ENCODE assay signal across 9 mouse cellular contexts in the genomic region with DNA sequence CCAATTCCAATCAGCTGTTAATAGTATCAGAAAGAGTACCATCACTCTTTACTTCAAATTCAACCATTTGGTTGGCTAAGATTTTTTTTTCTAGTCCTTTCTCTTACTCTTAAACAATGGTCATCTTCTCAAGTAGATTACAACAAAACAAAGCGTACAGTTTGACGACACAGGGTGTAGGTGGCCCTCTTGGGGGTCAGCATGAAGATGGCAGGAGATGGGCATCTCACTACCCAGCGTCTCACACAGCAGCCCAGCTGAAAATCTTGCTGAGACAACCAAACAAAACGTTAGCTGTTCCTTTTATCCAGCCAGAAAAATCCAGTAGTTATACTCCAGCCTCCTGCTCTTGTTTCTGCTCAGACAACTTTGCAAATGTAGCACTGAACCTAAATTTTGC.
A peak's percentile ranks its signal among the peaks of the same experiment; 100 is the strongest.
DNase-seq lines count a peak whose midpoint lies in the region; ATAC-seq lines count a peak whose summit lies in the region.
"Had no signal": no experiment of that assay in that cellular context is flagged by ENCODE, and none has a peak within 500 bp of the region (broad histone marks: within the 10 kb centered on the region; RNA-seq: fewer than 3 reads in every experiment).

No protein-coding gene starts in this region.

- intact Hi-C loops in left cerebral cortex, postnatal 10 days (cut with DNase I): no loop called here

- H3K27me3 ChIP-seq in liver, embryonic 11.5 days (replicated peaks; ENCODE audit: control insufficient read depth, insufficient read depth, low read length): peaks cover 7% of the 10 kb centered on the region; the same call in 1 of the 2 replicates
- peaks cover 6% of the 10 kb centered on the region for H3K27me3 ChIP-seq in forebrain, embryonic 16.5 days (replicated peaks; ENCODE audit: control insufficient read depth, insufficient read depth, low read length)
- H3K27me3 ChIP-seq in limb, embryonic 12.5 days: peaks cover 15% of the 10 kb centered on the region
- H3K27me3 ChIP-seq in neural tube, embryonic 14.5 days (ENCODE audit: control insufficient read depth, insufficient read depth, low read length): peaks cover 5% of the 10 kb centered on the region

- H3K36me3 ChIP-seq in liver, embryonic 11.5 days (ENCODE audit: control insufficient read depth, insufficient read depth, low read length): no peaks in the 10 kb centered on the region
- H3K36me3 ChIP-seq in forebrain, embryonic 16.5 days (ENCODE audit: control insufficient read depth, insufficient read depth): no peaks in the 10 kb centered on the region
- H3K36me3 ChIP-seq in limb, embryonic 12.5 days: no peaks in the 10 kb centered on the region
- no peaks in the 10 kb centered on the region for H3K36me3 ChIP-seq in neural tube, embryonic 14.5 days (ENCODE audit: control insufficient read depth, insufficient read depth, low read length)

- WGBS in liver, embryonic 11.5 days: 45% methylated on average over 4 of the region's 4 CpGs
- WGBS in forebrain, embryonic 16.5 days: 30% methylated on average over 4 of the region's 4 CpGs
- WGBS in limb, embryonic 12.5 days: 43% methylated on average over 4 of the region's 4 CpGs
- WGBS in neural tube, embryonic 14.5 days: 32% methylated on average over 4 of the region's 4 CpGs

- H3K9me3 ChIP-seq in liver, embryonic 11.5 days (ENCODE audit: control insufficient read depth, low read length): no peaks in the 10 kb centered on the region
- H3K9me3 ChIP-seq in forebrain, embryonic 16.5 days (ENCODE audit: control insufficient read depth, low read length): no peaks in the 10 kb centered on the region
- no peaks in the 10 kb centered on the region for H3K9me3 ChIP-seq in limb, embryonic 12.5 days
- no peaks in the 10 kb centered on the region for H3K9me3 ChIP-seq in neural tube, embryonic 14.5 days (ENCODE audit: control insufficient read depth, low read length)

- no peak overlapping the region for H3K4me3 ChIP-seq in liver, embryonic 11.5 days (ENCODE audit: low read depth, low read length)
- H3K4me3 ChIP-seq in forebrain, embryonic 16.5 days (replicated peaks; ENCODE audit: low read length): no peak overlapping the region
- no peak overlapping the region for H3K4me3 ChIP-seq in limb, embryonic 12.5 days (replicated peaks)
- no peak overlapping the region for H3K4me3 ChIP-seq in neural tube, embryonic 14.5 days (ENCODE audit: low read depth, low read length)

- no peak for DNase-seq in liver, embryonic 11.5 days (ENCODE audit: low spot score)
- no peak for DNase-seq in liver
- DNase-seq in left cerebral cortex, postnatal 10 days (ENCODE audit: extremely low spot score in 1 of 2, low spot score in 2 of 2): no peak
- no peak for DNase-seq in thymus, adult 18-20 months
- DNase-seq in left cerebral cortex, adult 8-10 months (ENCODE audit: low spot score in 2 of 2): no peak
- DNase-seq: right cerebral cortex, adult 18-20 months had no signal

- ATAC-seq in liver, embryonic 11.5 days (replicated peaks; ENCODE audit: low FRiP score): no peak
- no peak; the same call in 1 of the 2 replicates for ATAC-seq in forebrain, embryonic 16.5 days
- ATAC-seq in limb, embryonic 12.5 days (ENCODE audit: insufficient number of reproducible peaks, insufficient read depth, low FRiP score, low TSS enrichment, low read depth): no peak
- ATAC-seq in neural tube, embryonic 14.5 days (ENCODE audit: low read depth): no peak

- H3K27ac ChIP-seq in liver, embryonic 11.5 days (ENCODE audit: low read depth, low read length): no peak overlapping the region
- H3K27ac ChIP-seq in forebrain, embryonic 16.5 days (ENCODE audit: low read length): no peak overlapping the region
- H3K27ac ChIP-seq in limb, embryonic 12.5 days: peak overlapping the region; percentile 12; the same call in 1 of the 2 replicates
- no peak overlapping the region for H3K27ac ChIP-seq in neural tube, embryonic 14.5 days (ENCODE audit: low read depth, low read length)

- no peak overlapping the region for H3K9ac ChIP-seq in liver, embryonic 11.5 days (ENCODE audit: low read depth, low read length)
- H3K9ac ChIP-seq in forebrain, embryonic 16.5 days (replicated peaks; ENCODE audit: low read depth, low read length): no peak overlapping the region
- no peak overlapping the region for H3K9ac ChIP-seq in limb, embryonic 12.5 days (replicated peaks)
- H3K9ac ChIP-seq in neural tube, embryonic 14.5 days (replicated peaks; ENCODE audit: low read depth, low read length): no peak overlapping the region

- peaks cover 3% of the 10 kb centered on the region; the same call in 1 of the 2 replicates for H3K4me1 ChIP-seq in liver, embryonic 11.5 days (replicated peaks; ENCODE audit: control insufficient read depth, insufficient read depth, low read length)
- peaks cover 5% of the 10 kb centered on the region for H3K4me1 ChIP-seq in forebrain, embryonic 16.5 days (replicated peaks; ENCODE audit: control insufficient read depth, insufficient read depth, low read length)
- peaks cover 25% of the 10 kb centered on the region for H3K4me1 ChIP-seq in limb, embryonic 12.5 days (replicated peaks)
- peaks cover 10% of the 10 kb centered on the region; the same call in 1 of the 2 replicates for H3K4me1 ChIP-seq in neural tube, embryonic 14.5 days (ENCODE audit: control insufficient read depth, insufficient read depth, low read length)

- peak overlapping the region; percentile 71 for H3K4me2 ChIP-seq in liver, embryonic 11.5 days
- peak overlapping the region; percentile 68 for H3K4me2 ChIP-seq in forebrain, embryonic 16.5 days (ENCODE audit: low read length)
- H3K4me2 ChIP-seq in limb, embryonic 12.5 days: peak overlapping the region; percentile 66
- peak overlapping the region; percentile 67; the same call in 1 of the 2 replicates for H3K4me2 ChIP-seq in neural tube, embryonic 14.5 days (ENCODE audit: low read depth, low read length)
